Mouse (Mus musculus): ENCODE results near the gene Mab21l2. TPM values are rescaled to one million over a fixed set of nuclear protein-coding genes. Genes with fewer than 3 reads are reported as not detected.

Mab21l2 gene
- total RNA-seq (2014; rRNA removed) (0.07 TPM in 1 of 2 replicates, not detected in the other), polyA plus RNA-seq (2012; rRNA removed) (0.11 and 0.28 TPM in 2 replicates)

DNA sequence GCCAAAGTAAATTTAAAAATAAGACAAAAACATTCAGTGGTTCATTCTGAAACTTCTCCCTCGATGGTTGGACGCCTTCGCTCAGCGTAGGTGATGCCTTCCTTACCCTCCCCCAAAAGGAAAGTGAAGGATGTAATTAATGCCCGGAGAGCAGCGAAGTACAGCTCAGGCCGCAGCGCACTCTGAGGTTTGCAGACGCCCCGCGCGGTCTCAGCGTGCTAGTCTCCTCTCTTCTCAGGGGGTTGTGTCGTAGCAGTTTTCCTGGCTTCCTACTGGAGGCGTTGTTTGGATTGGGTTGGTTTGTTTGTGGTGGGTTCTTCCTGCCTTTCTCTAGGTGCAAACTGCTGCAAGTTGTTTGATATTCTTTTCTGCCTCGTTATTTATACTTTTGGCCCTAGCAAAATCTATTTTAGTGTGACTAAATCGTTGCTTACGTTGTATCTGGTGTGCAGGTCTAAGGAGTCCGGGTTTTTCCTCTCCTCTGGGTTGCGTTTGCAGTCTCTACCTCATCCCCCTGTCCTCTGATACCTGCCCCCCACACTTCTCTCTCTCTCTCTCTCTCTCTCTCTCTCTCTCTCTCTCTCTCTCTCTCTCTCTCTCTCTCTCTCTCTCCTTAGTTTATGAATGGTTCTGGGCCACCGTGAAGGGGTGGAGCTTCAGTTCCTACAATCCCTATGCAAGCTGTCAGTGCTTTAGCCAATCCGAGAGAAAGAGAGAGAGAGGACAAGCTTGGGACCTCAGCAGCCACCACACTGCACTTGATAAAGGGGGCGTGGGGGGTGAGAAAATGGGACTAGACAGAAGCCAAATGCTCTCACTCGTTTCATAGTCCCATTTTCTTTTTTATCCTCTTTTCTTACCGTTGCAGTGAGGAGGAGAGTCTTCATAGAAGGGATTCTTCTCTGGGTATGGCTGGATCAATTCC lies at the start of gene Mab21l2:
Gene Mab21l2, minus strand, starts transcription at position 539 of the 925 bp plus-strand sequence.
- DNase-seq (ENCODE audit: extremely low read depth, low read depth, low spot score), result no peak
- Histone ChIP-seq H3K27ac (replicated peaks; ENCODE audit: insufficient read depth, low read depth, low read length) (no peak within 1 kb of the TSS), H3K4me3 (ENCODE audit: insufficient read depth, low read depth, low read length) (peak within 1 kb of the TSS; percentile 77; the same call in 1 of the 2 replicates), H3K36me3 (ENCODE audit: control insufficient read depth, insufficient read depth, low read length) (no peaks in the 10 kb centered on the region), H3K27me3 (ENCODE audit: control insufficient read depth, insufficient read depth, low read length) (no peaks in the 10 kb centered on the region), H3K4me1 (ENCODE audit: control insufficient read depth, insufficient read depth, low read length) (peaks cover 2% of the 10 kb centered on the region; the same call in 1 of the 2 replicates), H3K79me2 (ENCODE audit: control insufficient read depth, insufficient read depth, low read length) (no peaks in the 10 kb centered on the region), H3K9ac (ENCODE audit: low read depth, low read length) (0 out of 2 replicates have a peak within 1 kb of the TSS, but pooled peaks have one; percentile 8)
- TF ChIP-seq CTCF (IDR thresholded peaks at IDR 0.05; ENCODE audit: low read depth, low read length) (no peak), POLR2A (IDR thresholded peaks at IDR 0.05; ENCODE audit: extremely low read depth, insufficient read depth, low read length) (no peak)
- WGBS, result 37% methylated on average over 25 of the region's 25 CpGs

DNA sequence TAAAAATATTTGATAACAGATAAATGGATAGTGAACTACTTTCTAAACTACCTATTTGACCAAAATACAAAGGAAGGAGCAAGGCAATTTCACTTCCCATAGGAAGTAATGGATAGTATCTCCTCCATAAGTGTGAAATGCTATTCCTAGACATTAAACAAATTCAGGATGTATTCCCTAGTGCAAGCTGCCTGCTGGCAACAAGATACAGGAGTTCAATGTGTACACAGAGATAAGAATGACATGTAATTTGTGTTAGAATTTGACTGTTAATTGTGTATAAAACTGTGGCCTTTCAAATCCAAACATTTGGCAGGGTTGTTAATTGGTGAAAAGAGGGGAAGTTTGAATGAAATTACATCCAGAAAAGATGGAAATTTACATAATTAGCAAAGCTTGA lies 26.9 kb upstream of the Mab21l2 start:
- H3K36me3 ChIP-seq (ENCODE audit: control insufficient read depth, insufficient read depth, low read length), result no peaks in the 10 kb centered on the region
- H3K4me3 ChIP-seq (ENCODE audit: insufficient read depth, low read depth, low read length), result no peak overlapping the region
- H3K4me1 ChIP-seq (ENCODE audit: control insufficient read depth, insufficient read depth, low read length), result no peaks in the 10 kb centered on the region
- H3K27ac ChIP-seq (replicated peaks; ENCODE audit: insufficient read depth, low read depth, low read length), result no peak overlapping the region
- DNase-seq (ENCODE audit: extremely low read depth, low read depth, low spot score), result no peak
- TF ChIP-seq CTCF (IDR thresholded peaks at IDR 0.05; ENCODE audit: low read depth, low read length) (no peak), POLR2A (IDR thresholded peaks at IDR 0.05; ENCODE audit: extremely low read depth, insufficient read depth, low read length) (no peak)
- H3K27me3 ChIP-seq (ENCODE audit: control insufficient read depth, insufficient read depth, low read length), result no peaks in the 10 kb centered on the region
- H3K9ac ChIP-seq (ENCODE audit: low read depth, low read length), result no peak overlapping the region
- H3K79me2 ChIP-seq (ENCODE audit: control insufficient read depth, insufficient read depth, low read length), result no peaks in the 10 kb centered on the region

DNA sequence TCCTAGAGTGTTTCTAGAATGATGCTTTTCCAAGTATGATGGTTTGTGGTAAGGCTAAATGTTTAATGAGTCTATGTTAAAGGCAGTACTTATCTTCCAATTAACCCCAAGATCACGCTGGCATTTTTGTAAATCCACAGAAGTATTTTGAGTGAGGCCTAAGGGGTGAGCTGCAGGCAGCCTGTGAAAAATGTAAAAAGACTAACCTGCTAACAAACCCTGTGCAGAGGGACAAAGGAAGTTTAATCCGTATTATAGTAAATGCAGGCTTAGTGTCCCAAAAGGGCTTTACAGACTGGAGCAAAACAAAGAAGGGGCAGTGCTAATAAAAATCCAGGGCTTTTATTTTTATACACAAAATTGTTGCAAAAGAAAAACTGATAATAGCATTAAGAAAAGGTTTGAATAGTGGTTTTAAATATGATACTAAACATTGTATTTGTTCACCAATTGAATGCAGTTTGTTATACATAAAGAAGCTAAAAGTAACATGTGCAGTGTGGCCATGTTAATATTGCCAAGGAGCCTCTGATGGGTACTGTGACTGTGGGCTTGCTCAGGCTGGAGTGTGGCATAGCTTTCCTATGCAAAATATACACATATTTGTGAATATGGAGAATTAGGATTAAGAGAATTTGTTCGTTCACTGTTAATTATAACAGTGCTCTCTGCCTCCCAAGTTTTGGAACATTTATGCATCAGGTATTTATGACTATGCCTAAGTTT lies 24.3 kb upstream of the Mab21l2 start:
- 95% methylated on average over 3 of the region's 3 CpGs for WGBS
- H3K27ac ChIP-seq (replicated peaks; ENCODE audit: insufficient read depth, low read depth, low read length), result no peak overlapping the region
- H3K9ac ChIP-seq (ENCODE audit: low read depth, low read length), result no peak overlapping the region
- no peaks in the 10 kb centered on the region for H3K36me3 ChIP-seq (ENCODE audit: control insufficient read depth, insufficient read depth, low read length)
- no peak overlapping the region for H3K4me3 ChIP-seq (ENCODE audit: insufficient read depth, low read depth, low read length)
- no peak for DNase-seq (ENCODE audit: extremely low read depth, low read depth, low spot score)
- no peaks in the 10 kb centered on the region for H3K79me2 ChIP-seq (ENCODE audit: control insufficient read depth, insufficient read depth, low read length)
- no peak for TF ChIP-seq POLR2A (IDR thresholded peaks at IDR 0.05; ENCODE audit: extremely low read depth, insufficient read depth, low read length)
- TF ChIP-seq CTCF (IDR thresholded peaks at IDR 0.05; ENCODE audit: low read depth, low read length), result no peak
- H3K27me3 ChIP-seq (ENCODE audit: control insufficient read depth, insufficient read depth, low read length), result no peaks in the 10 kb centered on the region
- no peaks in the 10 kb centered on the region for H3K4me1 ChIP-seq (ENCODE audit: control insufficient read depth, insufficient read depth, low read length)

DNA sequence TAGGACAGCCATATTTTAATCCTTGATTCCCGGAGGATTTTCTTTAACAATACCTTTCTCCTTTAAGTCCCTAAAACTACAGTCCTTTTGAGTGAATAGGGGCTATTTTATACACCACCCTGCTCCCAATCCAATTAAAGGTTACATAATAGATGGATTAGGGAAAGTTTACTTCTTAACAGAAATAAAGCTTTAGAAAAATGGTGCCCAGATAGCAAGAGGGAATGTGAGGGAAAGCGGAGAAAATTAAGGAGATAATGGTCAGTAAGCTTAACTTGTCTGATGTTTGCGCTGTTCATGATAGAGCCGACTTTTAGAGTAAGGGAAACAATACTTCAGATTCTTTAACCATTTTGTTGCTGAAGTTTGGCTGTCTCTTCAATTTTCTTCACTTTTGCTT lies 23.1 kb upstream of the Mab21l2 start:
- no peaks in the 10 kb centered on the region for H3K79me2 ChIP-seq (ENCODE audit: control insufficient read depth, insufficient read depth, low read length)
- WGBS, result 68% methylated on average over 4 of the region's 4 CpGs
- TF ChIP-seq CTCF (IDR thresholded peaks at IDR 0.05; ENCODE audit: low read depth, low read length) (no peak), POLR2A (IDR thresholded peaks at IDR 0.05; ENCODE audit: extremely low read depth, insufficient read depth, low read length) (no peak)
- H3K4me1 ChIP-seq (ENCODE audit: control insufficient read depth, insufficient read depth, low read length), result no peaks in the 10 kb centered on the region
- no peak overlapping the region for H3K4me3 ChIP-seq (ENCODE audit: insufficient read depth, low read depth, low read length)
- H3K27me3 ChIP-seq (ENCODE audit: control insufficient read depth, insufficient read depth, low read length), result no peaks in the 10 kb centered on the region
- no peak overlapping the region for H3K27ac ChIP-seq (replicated peaks; ENCODE audit: insufficient read depth, low read depth, low read length)
- no peaks in the 10 kb centered on the region for H3K36me3 ChIP-seq (ENCODE audit: control insufficient read depth, insufficient read depth, low read length)
- no peak overlapping the region for H3K9ac ChIP-seq (ENCODE audit: low read depth, low read length)
- no peak for DNase-seq (ENCODE audit: extremely low read depth, low read depth, low spot score)

DNA sequence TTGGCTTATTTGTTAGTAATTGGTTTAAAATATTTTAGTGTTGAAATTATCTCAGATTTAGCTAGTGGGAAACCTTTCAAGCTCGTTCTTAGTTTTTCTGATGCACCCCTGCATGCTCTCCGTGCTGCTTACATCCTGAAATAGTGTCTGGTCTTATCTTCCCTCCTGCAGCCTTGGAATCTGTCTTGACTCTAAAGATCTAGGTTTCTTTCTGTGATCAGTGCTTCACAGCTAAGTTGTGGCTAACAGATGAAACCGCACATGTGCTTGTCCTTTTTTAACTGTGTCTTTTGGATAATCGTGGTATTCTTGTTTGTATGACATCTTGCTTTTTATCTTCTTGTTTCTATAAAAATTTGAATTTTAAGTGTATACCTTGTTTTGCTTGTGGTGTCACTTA lies 18.9 kb upstream of the Mab21l2 start:
- no peak for DNase-seq (ENCODE audit: extremely low read depth, low read depth, low spot score)

More for the DNA sequence above, 18.9 kb upstream of the Mab21l2 start:
- no peak overlapping the region for H3K27ac ChIP-seq (replicated peaks; ENCODE audit: insufficient read depth, low read depth, low read length)
- no peaks in the 10 kb centered on the region for H3K79me2 ChIP-seq (ENCODE audit: control insufficient read depth, insufficient read depth, low read length)
- no peaks in the 10 kb centered on the region for H3K36me3 ChIP-seq (ENCODE audit: control insufficient read depth, insufficient read depth, low read length)
- TF ChIP-seq POLR2A (IDR thresholded peaks at IDR 0.05; ENCODE audit: extremely low read depth, insufficient read depth, low read length) (no peak), CTCF (IDR thresholded peaks at IDR 0.05; ENCODE audit: low read depth, low read length) (no peak)
- 81% methylated on average over 4 of the region's 4 CpGs for WGBS
- H3K27me3 ChIP-seq (ENCODE audit: control insufficient read depth, insufficient read depth, low read length), result no peaks in the 10 kb centered on the region
- H3K4me1 ChIP-seq (ENCODE audit: control insufficient read depth, insufficient read depth, low read length), result no peaks in the 10 kb centered on the region
- H3K9ac ChIP-seq (ENCODE audit: low read depth, low read length), result no peak overlapping the region
- H3K4me3 ChIP-seq (ENCODE audit: insufficient read depth, low read depth, low read length), result no peak overlapping the region
